Mouse (Mus musculus): ENCODE results near the gene Mogat2. TPM values are rescaled to one million over a fixed set of nuclear protein-coding genes. Genes with fewer than 3 reads are reported as not detected.

Mogat2 gene
- total and polyA plus RNA-seq, 2 experiments from 2014 or later: 0.40 TPM; not detected in 1

- Histone ChIP-seq H3K4me1 (ENCODE audit: control insufficient read depth, insufficient read depth) (no peaks in the 10 kb centered on the region), H3K27me3 (ENCODE audit: control insufficient read depth, insufficient read depth, low read length) (no peaks in the 10 kb centered on the region), H3K9me3 (replicated peaks; ENCODE audit: control insufficient read depth, low read length) (no peaks in the 10 kb centered on the region), H3K4me2 (ENCODE audit: low read depth, low read length) (no peak overlapping the region), H3K27ac (ENCODE audit: low read depth) (no peak overlapping the region), H3K4me3 (ENCODE audit: low read depth, low read length) (no peak overlapping the region), H3K9ac (replicated peaks; ENCODE audit: low read depth, low read length) (no peak overlapping the region), H3K36me3 (replicated peaks; ENCODE audit: control insufficient read depth, insufficient read depth, low read length) (no peaks in the 10 kb centered on the region)
- DNase-seq (ENCODE audit: low spot score) (no peak), ATAC-seq (ENCODE audit: insufficient read depth, low read depth) (no peak)
- TF ChIP-seq EP300 (IDR thresholded peaks at IDR 0.05; ENCODE audit: low read depth) (no peak), CTCF (IDR thresholded peaks at IDR 0.05; ENCODE audit: low read depth) (no peak)
Observed at GRCm38 (mm10) chr7:99191411-99191810, 47.0 kb downstream of the Mogat2 start.

DNA sequence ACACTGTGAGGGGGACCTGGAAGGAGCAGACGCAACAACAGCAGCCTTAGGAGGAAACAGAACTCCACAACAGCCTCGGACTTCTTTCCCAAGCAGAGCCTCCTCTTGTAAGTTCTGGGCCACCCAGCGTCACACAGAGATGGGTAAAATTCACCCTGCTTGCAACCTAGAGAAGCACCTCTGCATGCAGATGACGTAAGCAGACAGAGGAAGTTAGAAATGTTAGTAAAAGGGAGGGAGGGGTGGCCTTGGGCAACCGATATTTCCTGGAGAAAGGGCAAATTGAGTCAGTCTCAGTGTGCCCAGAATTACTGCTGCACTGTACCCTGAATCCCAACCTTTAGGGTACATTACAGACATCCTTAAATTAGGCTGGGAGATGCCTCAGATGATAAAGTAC, 48.5 kb downstream of the Mogat2 start:
- 81% methylated on average over 5 of the region's 5 CpGs for WGBS
- no peaks in the 10 kb centered on the region for H3K9me3 ChIP-seq (replicated peaks; ENCODE audit: control insufficient read depth, low read length)
- H3K4me2 ChIP-seq (ENCODE audit: low read depth, low read length): no peak overlapping the region
- no peak overlapping the region for H3K9ac ChIP-seq (replicated peaks; ENCODE audit: low read depth, low read length)
- no peaks in the 10 kb centered on the region for H3K4me1 ChIP-seq (ENCODE audit: control insufficient read depth, insufficient read depth)
- no peak overlapping the region for H3K27ac ChIP-seq (ENCODE audit: low read depth)
- H3K36me3 ChIP-seq (replicated peaks; ENCODE audit: control insufficient read depth, insufficient read depth, low read length): no peaks in the 10 kb centered on the region
- ATAC-seq (ENCODE audit: insufficient read depth, low read depth) (no peak), DNase-seq (ENCODE audit: low spot score) (no peak)
- H3K27me3 ChIP-seq (ENCODE audit: control insufficient read depth, insufficient read depth, low read length): no peaks in the 10 kb centered on the region
- H3K4me3 ChIP-seq (ENCODE audit: low read depth, low read length): no peak overlapping the region
- TF ChIP-seq CTCF (IDR thresholded peaks at IDR 0.05; ENCODE audit: low read depth) (no peak), EP300 (IDR thresholded peaks at IDR 0.05; ENCODE audit: low read depth) (no peak)

DNA sequence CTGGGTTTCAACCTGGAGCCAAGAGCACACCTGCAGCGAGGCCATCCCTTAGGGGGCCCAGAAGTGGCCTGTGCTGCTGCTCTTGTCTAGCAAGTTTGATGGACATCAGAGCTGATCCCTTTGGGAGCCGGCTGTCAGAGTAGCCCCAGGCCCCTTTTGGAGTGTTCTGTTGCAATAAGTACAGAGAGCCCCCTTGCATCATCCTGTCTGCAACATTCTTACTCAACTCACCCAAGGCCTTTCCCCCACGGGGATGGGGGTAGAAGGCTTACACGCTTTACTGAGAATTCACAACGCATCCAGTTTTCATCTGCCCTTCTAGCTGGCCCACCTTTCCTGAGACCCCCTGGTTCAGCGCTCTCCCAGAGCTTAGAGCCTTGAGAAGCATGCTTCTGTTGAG, 49.8 kb downstream of the Mogat2 start:
- H3K9me3 ChIP-seq (replicated peaks; ENCODE audit: control insufficient read depth, low read length): no peaks in the 10 kb centered on the region
- ATAC-seq (ENCODE audit: insufficient read depth, low read depth): no peak

DNA sequence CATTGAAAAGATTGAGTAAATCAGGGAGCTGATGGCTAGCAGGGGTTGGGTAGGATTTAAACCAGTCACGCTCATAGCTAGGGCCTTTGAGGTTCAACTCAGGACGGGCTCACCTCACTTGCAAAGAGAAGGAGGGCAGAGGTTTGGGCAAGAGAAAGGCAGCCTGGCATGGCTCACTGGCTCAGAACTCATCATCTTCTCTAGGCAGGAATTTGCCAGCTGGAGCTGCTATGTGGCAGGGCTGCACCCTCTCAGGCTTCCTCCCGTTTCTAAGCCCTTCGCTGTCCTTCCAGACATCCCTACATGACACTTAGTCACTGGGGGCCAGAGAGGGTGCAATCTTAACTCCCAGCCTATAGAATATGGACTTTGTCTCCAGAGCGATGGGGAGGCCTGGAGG, 51.0 kb downstream of the Mogat2 start:
- H3K27me3 ChIP-seq (ENCODE audit: control insufficient read depth, insufficient read depth, low read length): no peaks in the 10 kb centered on the region
- H3K27ac ChIP-seq (ENCODE audit: low read depth): no peak overlapping the region
- no peak for DNase-seq (ENCODE audit: low spot score)
- H3K4me1 ChIP-seq (ENCODE audit: control insufficient read depth, insufficient read depth): no peaks in the 10 kb centered on the region
- 83% methylated on average over 5 of the region's 5 CpGs for WGBS
- no peak overlapping the region for H3K4me3 ChIP-seq (ENCODE audit: low read depth, low read length)
- no peak for TF ChIP-seq EP300 (IDR thresholded peaks at IDR 0.05; ENCODE audit: low read depth)
- TF ChIP-seq CTCF (IDR thresholded peaks at IDR 0.05; ENCODE audit: low read depth): no peak
- no peaks in the 10 kb centered on the region for H3K36me3 ChIP-seq (replicated peaks; ENCODE audit: control insufficient read depth, insufficient read depth, low read length)
- no peak overlapping the region for H3K9ac ChIP-seq (replicated peaks; ENCODE audit: low read depth, low read length)
- H3K4me2 ChIP-seq (ENCODE audit: low read depth, low read length): no peak overlapping the region
- ATAC-seq (ENCODE audit: insufficient read depth, low read depth): no peak
- H3K9me3 ChIP-seq (replicated peaks; ENCODE audit: control insufficient read depth, low read length): no peaks in the 10 kb centered on the region

More for the DNA sequence above, 49.8 kb downstream of the Mogat2 start:
- H3K36me3 ChIP-seq (replicated peaks; ENCODE audit: control insufficient read depth, insufficient read depth, low read length): no peaks in the 10 kb centered on the region
- H3K4me3 ChIP-seq (ENCODE audit: low read depth, low read length): no peak overlapping the region
- no peak overlapping the region for H3K4me2 ChIP-seq (ENCODE audit: low read depth, low read length)
- no peaks in the 10 kb centered on the region for H3K4me1 ChIP-seq (ENCODE audit: control insufficient read depth, insufficient read depth)
- TF ChIP-seq EP300 (IDR thresholded peaks at IDR 0.05; ENCODE audit: low read depth): no peak
- TF ChIP-seq CTCF (IDR thresholded peaks at IDR 0.05; ENCODE audit: low read depth): no peak
- no peak overlapping the region for H3K27ac ChIP-seq (ENCODE audit: low read depth)
- WGBS: 74% methylated on average over 6 of the region's 6 CpGs
- no peaks in the 10 kb centered on the region for H3K27me3 ChIP-seq (ENCODE audit: control insufficient read depth, insufficient read depth, low read length)
- no peak overlapping the region for H3K9ac ChIP-seq (replicated peaks; ENCODE audit: low read depth, low read length)
- DNase-seq (ENCODE audit: low spot score): no peak

DNA sequence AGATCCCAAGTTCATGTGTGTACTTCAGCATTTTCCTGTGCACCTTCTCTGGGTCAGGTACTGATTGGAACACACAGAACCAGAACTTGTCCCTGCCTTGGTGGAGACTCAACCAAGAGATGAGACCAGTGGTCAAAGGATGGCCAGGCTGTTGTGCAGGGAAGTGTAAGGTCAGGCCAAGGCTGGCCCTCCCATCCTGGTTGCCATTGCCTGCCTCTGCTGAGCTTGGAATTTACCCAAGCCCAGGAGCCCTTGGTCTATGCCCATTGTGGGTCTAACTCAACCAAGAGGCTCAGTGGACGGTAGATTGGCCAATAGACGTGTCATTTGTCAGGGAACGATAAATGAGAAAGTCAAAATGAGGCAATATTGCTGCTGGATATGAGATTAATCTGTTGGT, 53.0 kb downstream of the Mogat2 start:
- 87% methylated on average over 3 of the region's 3 CpGs for WGBS
- no peak for DNase-seq (ENCODE audit: low spot score)
- TF ChIP-seq EP300 (IDR thresholded peaks at IDR 0.05; ENCODE audit: low read depth): no peak
- no peak for TF ChIP-seq CTCF (IDR thresholded peaks at IDR 0.05; ENCODE audit: low read depth)
- Histone ChIP-seq H3K27ac (ENCODE audit: low read depth) (no peak overlapping the region), H3K4me1 (ENCODE audit: control insufficient read depth, insufficient read depth) (0 out of 2 replicates have a peak, but pooled peaks cover 8% of the 10 kb centered on the region), H3K36me3 (replicated peaks; ENCODE audit: control insufficient read depth, insufficient read depth, low read length) (no peaks in the 10 kb centered on the region), H3K4me2 (ENCODE audit: low read depth, low read length) (no peak overlapping the region), H3K9ac (replicated peaks; ENCODE audit: low read depth, low read length) (no peak overlapping the region), H3K27me3 (ENCODE audit: control insufficient read depth, insufficient read depth, low read length) (no peaks in the 10 kb centered on the region), H3K4me3 (ENCODE audit: low read depth, low read length) (no peak overlapping the region), H3K9me3 (replicated peaks; ENCODE audit: control insufficient read depth, low read length) (no peaks in the 10 kb centered on the region)
- ATAC-seq (ENCODE audit: insufficient read depth, low read depth): no peak

- no peak overlapping the region for H3K27ac ChIP-seq (ENCODE audit: low read depth)
- ATAC-seq (ENCODE audit: insufficient read depth, low read depth): no peak
- 79% methylated on average over 6 of the region's 6 CpGs for WGBS
Observed at GRCm38 (mm10) chr7:99183751-99184150, 54.7 kb downstream of the Mogat2 start.

More at GRCm38 (mm10) chr7:99183751-99184150, 54.7 kb downstream of the Mogat2 start:
- H3K9ac ChIP-seq (replicated peaks; ENCODE audit: low read depth, low read length): no peak overlapping the region
- no peak overlapping the region for H3K4me3 ChIP-seq (ENCODE audit: low read depth, low read length)
- TF ChIP-seq CTCF (IDR thresholded peaks at IDR 0.05; ENCODE audit: low read depth) (no peak), EP300 (IDR thresholded peaks at IDR 0.05; ENCODE audit: low read depth) (no peak)
- H3K36me3 ChIP-seq (replicated peaks; ENCODE audit: control insufficient read depth, insufficient read depth, low read length): no peaks in the 10 kb centered on the region
- no peaks in the 10 kb centered on the region for H3K9me3 ChIP-seq (replicated peaks; ENCODE audit: control insufficient read depth, low read length)
- no peaks in the 10 kb centered on the region for H3K27me3 ChIP-seq (ENCODE audit: control insufficient read depth, insufficient read depth, low read length)
- no peak overlapping the region for H3K4me2 ChIP-seq (ENCODE audit: low read depth, low read length)
- DNase-seq (ENCODE audit: low spot score): no peak
- peaks cover 12% of the 10 kb centered on the region; the same call in 1 of the 2 replicates for H3K4me1 ChIP-seq (ENCODE audit: control insufficient read depth, insufficient read depth)
